Mouse (Mus musculus) large intestine, adult 2 months (tissue): Measurements from ENCODE around the gene Rnf207. TPM values are rescaled to one million over a fixed set of nuclear protein-coding genes. Genes with fewer than 3 reads are reported as not detected.
A peak's percentile ranks its signal among the peaks of the same experiment; 100 is the strongest.

Source experiments
- DNase-seq: peaks from one replicate; pipeline ENCODE4 v3.0.0-alpha.2; 2012; ENCODE audit warnings: low read depth, low spot score
- WGBS: fragments of 180-500 bp; shearing (Covaris S2); methylation state at CpG from one replicate; pipeline ENCODE4 v1.1.7; 2018; 5-methylcytosine and 5-hydroxymethylcytosine counted together
- polyA plus RNA-seq: library from polyadenylated mRNA; depleted of rRNA; stranded (reverse); fragments of >200 nt; gene quantifications from 2 replicates; pipeline ENCODE4 v1.2.3, GENCODE M21; 2012; rRNA removed

Gene Rnf207
- polyA plus RNA-seq, result 3.5 and 4.0 TPM in 2 replicates

DNA sequence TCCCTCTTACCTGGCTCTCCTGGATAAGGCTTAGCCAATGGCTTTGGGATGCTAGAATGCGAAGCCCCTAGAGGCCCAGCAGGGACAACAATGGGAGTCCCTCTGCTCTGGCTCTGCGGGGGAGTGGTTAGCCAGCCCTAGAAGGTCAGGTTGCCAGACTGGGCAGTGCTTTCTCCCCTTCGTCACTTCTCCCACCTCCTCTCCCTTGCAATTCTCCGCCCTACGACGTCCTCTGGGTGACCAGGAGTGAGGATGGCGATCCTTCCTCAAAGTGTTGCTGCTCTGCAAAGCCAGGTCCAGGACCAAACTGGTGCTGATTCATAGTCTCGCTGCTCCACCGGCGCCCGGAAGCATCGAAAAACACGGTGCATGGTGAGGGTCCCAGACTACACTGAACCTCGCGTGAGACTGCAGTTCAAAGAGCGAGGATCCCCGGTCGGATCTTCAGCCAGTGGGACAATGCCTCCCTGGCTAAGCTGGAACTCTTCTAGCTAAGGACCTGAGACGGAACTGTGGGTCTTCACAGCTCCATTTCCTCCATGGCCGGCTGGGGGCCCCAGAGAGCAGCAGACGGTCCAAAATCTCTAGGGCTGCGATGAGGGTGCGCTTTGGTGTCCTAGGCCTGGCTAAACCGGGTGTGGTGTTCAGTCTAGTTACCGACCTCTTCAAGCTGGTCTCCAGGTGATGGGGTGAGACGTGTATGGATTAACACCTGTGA lies at the start of gene Rnf207:
Gene Rnf207 (minus strand): TSS at position 477 of the 718 bp plus-strand sequence.
- WGBS, result 2% methylated on average over 26 of the region's 26 CpGs
- no peak for DNase-seq

DNA sequence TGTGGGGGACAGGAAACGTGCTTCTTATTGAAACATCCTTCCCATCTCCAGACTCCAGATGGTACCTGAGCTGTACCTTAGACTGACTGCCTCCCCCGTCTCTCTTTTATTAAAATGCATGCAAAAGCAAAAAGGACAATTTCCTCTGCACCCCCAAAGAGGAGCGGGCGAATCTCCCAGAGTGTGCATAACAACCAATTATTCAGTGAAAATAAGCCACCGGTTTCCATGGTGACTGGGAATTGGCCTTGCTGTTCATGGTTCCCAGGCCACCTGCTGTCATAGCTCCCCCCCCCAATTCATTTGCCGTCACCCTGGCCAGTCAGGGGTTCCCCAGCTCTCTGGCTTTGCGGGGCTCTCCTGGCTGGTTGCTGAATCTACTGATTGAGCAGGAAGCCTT lies 46.4 kb upstream of the Rnf207 start:
- DNase-seq, result no peak
- 72% methylated on average over 7 of the region's 7 CpGs for WGBS

- no peak for DNase-seq
- 51% methylated on average over 9 of the region's 9 CpGs for WGBS
Observed at GRCm38 (mm10) chr4:152362180-152362579, 43.4 kb upstream of the Rnf207 start.

- 3% methylated on average over 24 of the region's 24 CpGs for WGBS
- no peak for DNase-seq
Observed at GRCm38 (mm10) chr4:152360855-152361254, 42.1 kb upstream of the Rnf207 start.

- no peak for DNase-seq
- 9% methylated on average over 11 of the region's 11 CpGs for WGBS
Observed at GRCm38 (mm10) chr4:152359700-152360099, 40.9 kb upstream of the Rnf207 start.

GRCm38 (mm10) chr4:152355672-152356071 lies 36.9 kb upstream of the Rnf207 start:
- 59% methylated on average over 7 of the region's 7 CpGs for WGBS

DNA sequence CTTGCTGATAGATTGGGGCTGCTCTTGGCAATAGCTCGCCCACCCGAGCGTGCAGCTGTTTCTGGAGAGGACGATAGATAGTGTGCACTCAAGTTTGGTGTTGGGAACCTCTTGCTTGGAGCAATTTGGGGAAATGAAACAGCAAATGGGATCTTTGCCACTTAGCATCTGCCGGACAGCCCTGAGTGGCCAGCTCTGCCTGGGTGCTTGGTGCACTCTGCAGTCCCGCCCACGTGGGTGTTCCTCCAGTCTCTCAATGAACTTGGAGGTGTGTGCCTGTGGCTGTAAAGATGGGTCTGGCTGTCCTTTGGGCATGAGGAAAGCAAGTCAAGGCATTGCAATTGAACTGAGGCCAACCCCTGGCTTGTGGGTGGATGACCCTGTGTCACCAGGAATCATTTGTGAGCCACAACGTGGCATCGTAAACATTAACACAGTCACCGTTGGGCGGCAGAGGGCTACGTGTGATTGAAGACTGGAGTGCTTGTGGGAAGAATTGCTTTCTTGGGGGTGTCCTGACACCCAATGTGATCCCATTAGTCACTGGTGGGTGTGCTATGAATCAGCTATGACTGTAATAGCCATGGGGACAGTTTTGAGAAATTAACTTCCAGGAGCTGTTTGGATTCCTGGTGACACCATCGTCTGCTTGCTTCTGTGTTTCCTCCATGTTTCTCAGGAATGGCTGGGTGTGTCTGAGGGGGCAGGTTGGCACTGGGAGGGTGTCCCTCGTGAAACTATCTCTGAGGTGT lies 35.3 kb upstream of the Rnf207 start:
- WGBS, result 50% methylated on average over 14 of the region's 14 CpGs
- DNase-seq, result no peak

More at GRCm38 (mm10) chr4:152355672-152356071, 36.9 kb upstream of the Rnf207 start:
- no peak for DNase-seq

DNA sequence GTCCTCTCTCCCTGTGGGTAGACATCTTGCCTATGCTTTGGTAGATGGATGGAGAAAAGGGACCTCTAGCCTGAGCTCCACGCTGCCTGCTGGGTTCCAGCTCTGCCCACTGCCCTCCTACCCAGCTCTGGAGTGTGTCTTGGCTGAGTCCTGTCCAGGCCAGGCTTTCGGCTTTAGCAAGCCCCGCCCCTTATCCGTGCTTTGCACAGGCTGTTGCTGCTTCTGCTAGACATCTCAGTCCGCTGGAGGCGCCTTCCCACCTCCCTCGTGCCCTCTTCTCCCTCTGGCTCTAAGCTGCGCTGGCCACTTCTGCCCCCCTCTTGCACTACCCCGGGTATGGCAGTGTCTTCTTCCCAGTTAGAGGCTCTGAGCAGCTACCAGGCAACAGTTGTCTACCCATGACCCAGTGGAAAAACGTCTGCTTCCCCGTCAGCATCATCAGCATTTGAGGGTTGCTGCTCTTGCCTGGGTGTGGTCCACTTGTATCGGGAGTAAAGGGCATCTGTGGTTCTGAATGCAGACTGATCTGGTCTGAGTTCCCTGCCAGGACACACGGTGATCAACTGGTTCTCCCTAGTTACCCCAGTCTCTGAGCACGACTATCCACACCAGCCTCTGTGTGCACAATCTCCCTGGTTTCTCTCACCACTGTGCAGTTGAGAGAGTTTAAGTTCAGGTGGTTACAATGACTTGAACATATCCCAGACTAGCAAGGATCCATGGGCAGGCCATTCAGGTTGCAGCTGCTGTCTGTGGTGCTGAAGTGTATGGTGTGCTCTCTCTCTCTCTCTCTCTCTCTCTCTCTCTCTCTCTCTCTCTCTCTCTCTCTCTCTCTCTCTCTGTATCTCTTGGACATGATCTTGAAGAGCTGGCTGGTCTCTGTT lies 32.9 kb upstream of the Rnf207 start:
- 12% methylated on average over 14 of the region's 14 CpGs for WGBS
- DNase-seq, result no peak

DNA sequence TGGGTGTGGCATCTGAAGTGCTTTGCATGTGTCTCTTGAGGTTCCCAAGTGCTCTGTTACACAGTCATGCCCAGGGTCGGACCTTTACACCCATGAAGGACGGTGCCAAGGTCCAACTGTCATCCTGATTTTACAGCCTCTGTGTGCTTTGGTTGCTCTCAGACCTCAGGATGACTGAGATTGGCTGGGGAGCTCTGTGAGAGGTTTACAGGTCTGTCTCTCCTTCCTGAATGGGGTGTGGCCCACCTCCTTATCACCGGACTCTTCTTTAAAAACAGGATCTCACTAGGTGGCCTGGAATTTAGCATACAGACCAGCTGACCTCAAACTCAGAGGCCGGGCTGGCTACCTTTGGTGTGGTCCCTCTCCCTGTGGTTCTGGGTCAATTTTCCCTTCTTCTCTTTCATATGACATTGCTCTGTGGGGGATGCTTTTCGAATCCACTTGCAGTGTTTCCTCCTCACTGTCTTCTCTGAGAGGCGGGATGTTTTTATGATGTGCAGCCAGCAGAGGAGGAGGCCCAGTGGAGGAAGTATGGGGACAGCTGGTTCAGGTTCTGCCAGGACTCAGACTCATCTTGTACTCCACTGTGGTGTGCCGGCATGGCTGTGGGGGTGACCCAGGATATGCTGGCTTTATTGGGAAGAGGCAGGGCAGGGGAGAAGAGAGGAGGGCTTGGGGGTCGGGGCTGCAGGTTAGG lies 32.1 kb upstream of the Rnf207 start:
- WGBS, result 12% methylated on average over 8 of the region's 8 CpGs
- DNase-seq, result peak; percentile 60

DNA sequence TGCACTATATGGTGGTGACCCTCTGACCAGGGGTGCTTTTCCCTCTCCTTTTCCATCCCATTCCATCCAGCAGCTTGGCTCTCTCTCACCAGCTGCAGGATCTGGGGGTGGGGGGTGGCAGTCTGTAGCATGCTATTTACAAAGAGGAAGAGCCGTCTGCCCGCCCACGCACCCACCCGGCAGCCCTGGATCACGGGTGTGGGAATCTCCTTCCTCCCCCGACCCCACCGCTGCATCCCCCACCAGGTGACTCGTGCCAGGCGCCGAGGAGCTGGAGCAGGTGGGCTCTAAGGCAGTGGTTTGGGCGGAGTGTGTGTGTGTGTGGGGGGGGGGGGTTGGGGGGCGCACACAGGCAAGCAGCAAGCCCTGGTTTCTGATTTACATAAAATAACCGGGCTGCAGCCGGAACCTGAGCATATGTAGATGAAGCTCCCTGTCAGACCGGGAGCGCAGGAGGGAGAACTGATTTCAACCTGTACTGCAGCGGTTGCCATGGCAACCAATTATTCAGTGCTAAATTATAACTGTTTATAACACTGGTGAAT lies 31.1 kb upstream of the Rnf207 start:
- 7% methylated on average over 17 of the region's 17 CpGs for WGBS
- no peak for DNase-seq

- DNase-seq, result no peak
Observed at GRCm38 (mm10) chr4:152345120-152345889, 26.5 kb upstream of the Rnf207 start.

GRCm38 (mm10) chr4:152344651-152345050 lies 25.9 kb upstream of the Rnf207 start:
- 30% methylated on average over 7 of the region's 7 CpGs for WGBS
- DNase-seq, result no peak

More at GRCm38 (mm10) chr4:152345120-152345889, 26.5 kb upstream of the Rnf207 start:
- WGBS, result 27% methylated on average over 7 of the region's 7 CpGs

GRCm38 (mm10) chr4:152343296-152343695 lies 24.5 kb upstream of the Rnf207 start:
- 6% methylated on average over 5 of the region's 5 CpGs for WGBS
- DNase-seq, result no peak

- WGBS, result 40% methylated on average over 15 of the region's 15 CpGs
- DNase-seq, result no peak
Observed at GRCm38 (mm10) chr4:152340584-152341284, 21.9 kb upstream of the Rnf207 start.

GRCm38 (mm10) chr4:152339293-152339790 lies 20.5 kb upstream of the Rnf207 start:
- DNase-seq, result no peak
- 6% methylated on average over 26 of the region's 26 CpGs for WGBS

DNA sequence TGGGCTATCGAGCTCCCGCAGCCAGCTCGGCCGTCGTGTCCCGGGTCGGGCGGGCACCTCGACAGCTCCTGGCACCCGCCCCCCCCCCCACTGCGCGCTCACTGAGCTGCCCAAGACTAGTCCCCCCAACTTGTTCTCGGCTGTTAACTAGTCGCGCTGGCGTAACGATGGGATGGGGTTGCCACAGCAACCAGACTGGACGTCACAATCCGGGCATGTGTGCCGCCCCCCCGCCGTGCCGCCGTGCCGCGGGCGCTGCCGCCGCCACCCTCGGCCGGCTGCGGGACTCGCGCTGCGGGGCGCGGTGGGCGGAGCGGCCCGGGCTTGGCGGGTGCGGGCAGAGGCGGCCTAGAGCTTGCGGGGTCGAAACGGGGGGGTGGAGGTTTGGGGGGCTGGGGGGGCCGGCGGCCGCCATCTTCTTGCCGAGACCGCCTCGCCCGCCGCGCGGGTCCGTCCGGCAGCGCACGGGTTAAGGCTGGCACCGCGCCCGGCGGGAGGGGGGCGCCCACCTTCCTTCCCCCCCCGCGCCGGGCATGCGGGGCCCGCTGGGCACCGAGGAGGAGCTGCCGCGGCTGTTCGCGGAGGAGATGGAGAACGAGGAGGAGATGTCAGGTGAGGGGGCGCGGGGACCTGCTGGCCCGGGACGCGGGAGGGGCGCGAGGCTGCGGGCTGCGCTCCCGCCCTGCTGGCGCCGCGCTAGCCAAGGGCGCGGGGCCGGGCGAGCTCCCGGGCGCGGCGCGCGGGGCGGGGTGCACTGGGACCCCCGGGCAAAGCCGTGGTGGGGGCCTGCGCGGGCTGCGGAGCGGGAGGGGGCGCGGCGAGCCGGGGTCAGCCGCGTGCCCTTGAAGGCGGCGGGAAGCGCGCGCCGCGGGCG lies 19.9 kb upstream of the Rnf207 start, which contains the start of gene Chd5:
Gene Chd5 (plus strand): TSS at position 233 of the 874 bp plus-strand sequence.
- no peak for DNase-seq

DNA sequence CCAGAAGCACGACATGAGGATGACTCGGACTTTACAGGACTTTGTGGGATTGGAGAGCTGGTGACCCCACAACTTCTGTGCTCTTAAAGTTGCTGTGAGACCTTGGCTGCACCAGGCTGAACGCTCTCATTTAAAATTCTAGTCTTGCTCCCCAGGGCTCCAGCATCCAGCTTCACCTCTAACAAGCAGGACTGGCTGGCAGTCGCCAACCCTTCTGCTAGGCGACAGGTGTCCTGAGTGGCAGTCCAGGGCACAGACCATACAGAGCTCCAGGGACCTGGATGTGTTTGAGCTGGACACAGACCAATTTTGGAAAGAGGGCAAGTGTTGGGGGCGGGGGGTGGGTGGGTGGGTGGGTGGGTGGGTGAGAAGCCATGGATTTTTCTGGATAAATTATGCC lies 19.0 kb upstream of the Rnf207 start:
- WGBS, result 40% methylated on average over 6 of the region's 6 CpGs
- no peak for DNase-seq

More for the DNA sequence above, 19.9 kb upstream of the Rnf207 start, which contains the start of gene Chd5:
- WGBS, result 2% methylated on average over 94 of the region's 120 CpGs
